Mouse (Mus musculus) limb, embryonic 10.5 days (tissue): Measurements from ENCODE around the gene Icmt. TPM values are rescaled to one million over a fixed set of nuclear protein-coding genes. Genes with fewer than 3 reads are reported as not detected.
A peak's percentile ranks its signal among the peaks of the same experiment; 100 is the strongest.

Experiments used
- DNase-seq: peaks from one replicate; pipeline ENCODE4 v3.0.0-alpha.2; 2017; ENCODE audit warnings: low spot score
- H3K27ac ChIP-seq: fragments of 300-500 bp; sonication (generic); 2 replicates; pipeline ENCODE4 v1.5.1; 2016; ENCODE audit warnings: mild to moderate bottlenecking
- H3K27me3 ChIP-seq: fragments of 300-500 bp; sonication (generic); 2 replicates; pipeline ENCODE4 v1.6.1; 2016; ENCODE audit warnings: low read depth, mild to moderate bottlenecking; ENCODE audit not compliant: poor library complexity, severe bottlenecking
- H3K36me3 ChIP-seq: fragments of 300-500 bp; sonication (generic); 2 replicates; pipeline ENCODE4 v1.6.1; 2016; ENCODE audit warnings: mild to moderate bottlenecking, moderate library complexity
- H3K4me1 ChIP-seq: fragments of 300-500 bp; sonication (generic); 2 replicates; pipeline ENCODE4 v1.6.1; 2016
- H3K4me3 ChIP-seq: fragments of 300-500 bp; sonication (generic); 2 replicates; pipeline ENCODE4 v1.5.1; 2016; ENCODE audit warnings: mild to moderate bottlenecking, moderate library complexity
- H3K9me3 ChIP-seq: fragments of 300-500 bp; sonication (generic); replicated peaks from 2 replicates; pipeline ENCODE4 v1.6.1; 2016; ENCODE audit warnings: mild to moderate bottlenecking
- WGBS: fragments of 180-500 bp; shearing (Covaris S2); methylation state at CpG from one replicate; pipeline ENCODE4 v1.1.7; 2016; 5-methylcytosine and 5-hydroxymethylcytosine counted together
- polyA plus RNA-seq: library from polyadenylated mRNA; unstranded; fragments of >200 nt; fragmentation: Nextera tagmentation; extraction: Ambion mirVana; gene quantifications from 2 replicates; pipeline ENCODE4 v1.2.1, GENCODE M21; 2016

The Icmt gene
- 31.4 and 33.9 TPM in 2 replicates for polyA plus RNA-seq

DNA sequence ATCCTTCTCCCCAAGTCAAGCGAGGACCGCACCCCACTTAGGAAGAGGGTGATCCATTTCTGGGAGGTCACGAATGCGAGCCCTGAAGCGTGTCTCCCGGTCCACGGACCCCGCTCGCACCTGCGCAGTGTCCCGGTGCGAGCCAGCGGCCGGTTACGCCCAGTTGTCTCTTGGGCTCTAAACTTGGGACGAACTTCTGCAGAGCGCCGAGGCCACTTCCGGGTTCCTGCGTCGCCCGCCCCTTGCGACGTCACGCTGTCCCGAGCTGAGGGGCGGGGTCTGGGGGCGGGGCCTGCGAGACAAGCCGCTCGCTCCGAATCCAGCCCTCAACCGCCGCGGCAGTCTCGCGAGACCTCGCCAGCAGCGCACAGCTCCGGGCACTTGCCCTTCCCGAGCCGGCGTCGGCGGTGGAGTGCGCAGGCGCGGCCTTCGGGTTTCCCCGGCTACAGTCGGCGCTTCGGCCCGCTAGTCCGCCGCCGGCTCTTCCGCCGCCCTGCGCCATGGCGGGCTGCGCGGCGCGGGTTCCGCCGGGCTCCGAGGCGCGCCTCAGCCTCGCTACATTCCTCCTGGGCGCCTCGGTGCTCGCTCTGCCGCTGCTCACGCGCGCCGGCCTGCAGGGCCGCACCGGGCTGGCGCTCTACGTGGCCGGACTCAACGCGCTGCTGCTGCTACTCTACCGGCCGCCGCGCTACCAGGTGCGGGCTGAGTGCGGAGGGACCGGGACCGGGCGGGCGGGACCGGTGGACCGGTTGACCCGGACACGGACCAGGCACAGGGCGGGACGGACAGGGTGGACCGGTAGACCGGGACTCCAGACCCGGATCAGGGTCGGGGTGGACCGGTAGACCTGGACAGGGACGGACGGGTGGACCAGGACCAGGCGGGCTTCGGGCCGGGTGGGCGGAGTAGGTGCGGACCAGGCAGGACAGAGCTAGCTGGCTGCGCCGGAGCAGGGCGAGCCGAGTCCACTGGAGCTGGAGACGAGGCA lies at the start of gene Icmt:
TSS of gene Icmt (plus strand) at position 354 of the 988 bp plus-strand sequence.
- H3K4me1 ChIP-seq: peaks cover 50% of the 10 kb centered on the region
- WGBS: under 1% methylated on average over 119 of the region's 119 CpGs

GRCm38 (mm10) chr4:152250615-152251014 lies 46.4 kb upstream of the Icmt start:
- DNase-seq: no peak
- WGBS: 87% methylated on average over 6 of the region's 6 CpGs

More for the DNA sequence above, at the start of gene Icmt:
- Histone ChIP-seq H3K9me3 (no peaks in the 10 kb centered on the region), H3K27me3 (peaks cover 38% of the 10 kb centered on the region), H3K27ac (peak within 1 kb of the TSS; percentile 93), H3K4me3 (peak within 1 kb of the TSS; percentile 100), H3K36me3 (peaks cover 28% of the 10 kb centered on the region)
- DNase-seq: peak; percentile 100

GRCm38 (mm10) chr4:152253183-152253759 lies 43.8 kb upstream of the Icmt start:
- H3K27me3 ChIP-seq: no peaks in the 10 kb centered on the region
- H3K27ac ChIP-seq: no peak overlapping the region
- no peak for DNase-seq
- H3K4me1 ChIP-seq: no peaks in the 10 kb centered on the region
- H3K9me3 ChIP-seq: no peaks in the 10 kb centered on the region
- 77% methylated on average over 9 of the region's 9 CpGs for WGBS
- no peaks in the 10 kb centered on the region for H3K36me3 ChIP-seq
- no peak overlapping the region for H3K4me3 ChIP-seq

More at GRCm38 (mm10) chr4:152250615-152251014, 46.4 kb upstream of the Icmt start:
- no peak overlapping the region for H3K27ac ChIP-seq
- H3K9me3 ChIP-seq: no peaks in the 10 kb centered on the region
- H3K36me3 ChIP-seq: no peaks in the 10 kb centered on the region
- H3K4me1 ChIP-seq: peaks cover 12% of the 10 kb centered on the region
- no peak overlapping the region for H3K4me3 ChIP-seq
- no peaks in the 10 kb centered on the region for H3K27me3 ChIP-seq

DNA sequence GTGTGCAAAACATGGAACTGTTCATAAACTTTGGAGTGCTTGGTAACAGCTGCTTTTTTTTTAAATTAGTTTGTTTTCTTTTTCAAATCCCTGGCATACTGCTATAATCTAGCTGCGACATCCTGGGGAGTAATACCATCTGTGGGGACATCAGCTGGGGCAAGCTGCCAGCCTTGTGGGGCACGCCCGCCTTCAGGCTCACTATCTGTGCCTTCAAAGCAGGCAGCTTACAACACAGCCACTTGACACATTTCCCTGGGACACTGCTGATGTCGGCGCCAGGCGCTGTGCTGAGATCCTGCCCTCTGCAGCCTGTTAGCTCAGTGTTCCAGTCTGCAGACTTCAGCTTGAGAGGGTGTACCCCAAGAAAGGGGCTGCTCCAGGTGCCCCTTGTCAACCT lies 40.0 kb upstream of the Icmt start:
- H3K4me1 ChIP-seq: peaks cover 13% of the 10 kb centered on the region
- 0 out of 2 replicates have a peak, but pooled peaks cover 1% of the 10 kb centered on the region for H3K27me3 ChIP-seq
- H3K9me3 ChIP-seq: no peaks in the 10 kb centered on the region
- 46% methylated on average over 6 of the region's 6 CpGs for WGBS
- no peak for DNase-seq
- no peak overlapping the region for H3K27ac ChIP-seq
- no peaks in the 10 kb centered on the region for H3K36me3 ChIP-seq
- no peak overlapping the region for H3K4me3 ChIP-seq

- peaks cover 39% of the 10 kb centered on the region for H3K4me1 ChIP-seq
- 0 out of 2 replicates have a peak, but pooled peaks cover 3% of the 10 kb centered on the region for H3K27me3 ChIP-seq
- H3K36me3 ChIP-seq: no peaks in the 10 kb centered on the region
- 94% methylated on average over 8 of the region's 8 CpGs for WGBS
- no peak overlapping the region for H3K4me3 ChIP-seq
- H3K9me3 ChIP-seq: no peaks in the 10 kb centered on the region
- DNase-seq: no peak
- H3K27ac ChIP-seq: no peak overlapping the region
Observed at GRCm38 (mm10) chr4:152260451-152260850, 36.6 kb upstream of the Icmt start.

GRCm38 (mm10) chr4:152262187-152262586 lies 34.8 kb upstream of the Icmt start:
- peaks cover 49% of the 10 kb centered on the region for H3K4me1 ChIP-seq
- 75% methylated on average over 9 of the region's 9 CpGs for WGBS
- H3K27me3 ChIP-seq: 0 out of 2 replicates have a peak, but pooled peaks cover 3% of the 10 kb centered on the region
- H3K36me3 ChIP-seq: no peaks in the 10 kb centered on the region
- 0 out of 2 replicates have a peak overlapping the region, but pooled peaks have one; percentile 36 for H3K27ac ChIP-seq
- no peak overlapping the region for H3K4me3 ChIP-seq
- DNase-seq: no peak
- no peaks in the 10 kb centered on the region for H3K9me3 ChIP-seq

GRCm38 (mm10) chr4:152263089-152263488 lies 33.9 kb upstream of the Icmt start:
- no peaks in the 10 kb centered on the region for H3K9me3 ChIP-seq
- H3K27ac ChIP-seq: 0 out of 2 replicates have a peak overlapping the region, but pooled peaks have one; percentile 43
- no peaks in the 10 kb centered on the region for H3K36me3 ChIP-seq
- H3K4me3 ChIP-seq: no peak overlapping the region
- peaks cover 49% of the 10 kb centered on the region for H3K4me1 ChIP-seq
- 63% methylated on average over 9 of the region's 9 CpGs for WGBS
- DNase-seq: no peak
- H3K27me3 ChIP-seq: 0 out of 2 replicates have a peak, but pooled peaks cover 3% of the 10 kb centered on the region

DNA sequence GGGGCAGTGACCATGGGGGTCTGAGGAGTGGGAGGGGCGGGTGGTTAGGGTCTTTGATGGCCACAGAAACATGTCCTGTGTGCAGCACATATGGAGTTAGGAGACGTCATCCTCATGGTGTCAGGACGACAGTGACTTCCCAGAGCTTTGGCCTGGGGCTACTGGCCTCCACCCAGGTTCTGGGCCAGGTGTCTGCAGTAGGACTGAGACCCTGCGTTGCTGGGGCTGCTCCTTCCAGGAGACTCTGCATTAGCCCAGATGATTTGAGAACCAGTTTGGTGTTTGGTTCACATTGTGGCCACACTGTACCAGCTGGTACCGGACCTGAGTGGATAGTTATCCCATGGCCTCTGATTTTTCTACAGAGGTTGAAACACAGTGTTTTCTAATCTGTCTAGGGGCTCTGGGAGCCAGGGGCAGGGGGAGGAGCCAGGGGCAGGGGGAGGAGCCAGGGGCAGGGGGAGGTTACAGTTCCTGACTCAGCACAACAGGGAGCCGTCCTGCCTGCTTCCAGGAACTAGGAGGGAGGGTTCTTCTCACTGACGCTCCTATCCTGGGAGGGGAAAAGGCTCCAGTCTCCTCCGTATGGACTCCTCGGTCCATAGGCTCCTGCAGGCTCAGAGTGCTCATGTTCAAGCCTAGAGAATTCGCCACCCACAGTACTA lies 33.4 kb upstream of the Icmt start:
- Histone ChIP-seq H3K4me1 (peaks cover 49% of the 10 kb centered on the region), H3K36me3 (no peaks in the 10 kb centered on the region), H3K4me3 (no peak overlapping the region), H3K27me3 (0 out of 2 replicates have a peak, but pooled peaks cover 3% of the 10 kb centered on the region), H3K9me3 (no peaks in the 10 kb centered on the region), H3K27ac (peak overlapping the region; percentile 43; the same call in 1 of the 2 replicates)
- no peak for DNase-seq
- 31% methylated on average over 10 of the region's 10 CpGs for WGBS

DNA sequence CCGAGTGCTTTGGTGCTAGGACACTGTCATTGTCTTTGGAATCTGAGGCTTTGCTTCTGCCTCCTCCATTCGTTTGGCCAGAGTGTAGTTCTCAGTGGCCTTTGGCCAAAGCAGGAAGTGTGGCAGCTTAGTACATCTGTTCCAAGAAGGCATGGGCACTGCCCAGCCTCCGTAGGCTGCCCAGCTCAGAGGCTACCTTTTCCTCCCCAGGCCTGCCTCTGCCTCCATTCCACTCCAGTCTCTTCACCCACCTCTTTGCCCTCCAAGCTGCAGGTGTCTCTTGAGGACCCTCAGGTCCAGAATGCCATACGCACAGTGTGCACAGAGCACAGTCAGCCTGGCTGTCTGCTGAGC lies 32.9 kb upstream of the Icmt start:
- Histone ChIP-seq H3K9me3 (no peaks in the 10 kb centered on the region), H3K36me3 (no peaks in the 10 kb centered on the region), H3K4me3 (no peak overlapping the region), H3K4me1 (peaks cover 49% of the 10 kb centered on the region), H3K27ac (peak overlapping the region; percentile 43; the same call in 1 of the 2 replicates), H3K27me3 (0 out of 2 replicates have a peak, but pooled peaks cover 3% of the 10 kb centered on the region)
- 55% methylated on average over 4 of the region's 4 CpGs for WGBS
- no peak for DNase-seq

GRCm38 (mm10) chr4:152264867-152265568 lies 32.0 kb upstream of the Icmt start:
- WGBS: 89% methylated on average over 9 of the region's 9 CpGs
- Histone ChIP-seq H3K9me3 (no peaks in the 10 kb centered on the region), H3K27ac (0 out of 2 replicates have a peak overlapping the region, but pooled peaks have one; percentile 43), H3K4me3 (no peak overlapping the region), H3K27me3 (peaks cover 8% of the 10 kb centered on the region; the same call in 1 of the 2 replicates), H3K4me1 (peaks cover 53% of the 10 kb centered on the region), H3K36me3 (no peaks in the 10 kb centered on the region)
- no peak for DNase-seq

GRCm38 (mm10) chr4:152265791-152266190 lies 31.2 kb upstream of the Icmt start:
- peaks cover 9% of the 10 kb centered on the region; the same call in 1 of the 2 replicates for H3K27me3 ChIP-seq
- WGBS: 56% methylated on average over 5 of the region's 5 CpGs
- H3K27ac ChIP-seq: no peak overlapping the region
- no peaks in the 10 kb centered on the region for H3K36me3 ChIP-seq
- peaks cover 53% of the 10 kb centered on the region for H3K4me1 ChIP-seq
- H3K4me3 ChIP-seq: no peak overlapping the region
- no peak for DNase-seq
- H3K9me3 ChIP-seq: no peaks in the 10 kb centered on the region
